Mouse (Mus musculus): ENCODE results near the gene Nfib.

- no peak for TF ChIP-seq TCF12 (IDR thresholded peaks at IDR 0.05; ENCODE audit: insufficient read depth, poor library complexity, severe bottlenecking)
- peak; percentile 29 for TF ChIP-seq USF1 (IDR thresholded peaks at IDR 0.05; ENCODE audit: low read depth)
- no peak for TF ChIP-seq MAX (IDR thresholded peaks at IDR 0.05; ENCODE audit: low read depth)
Measured at GRCm38 (mm10) chr4:82386222-82386993, 319.1 kb downstream of the Nfib start.

Measured in myocyte (in vitro differentiated cells).